Mouse (Mus musculus): Measurements from ENCODE around the gene Fam71d. TPM values are rescaled to one million over a fixed set of nuclear protein-coding genes. Genes with fewer than 3 reads are reported as not detected.

The Fam71d gene
- polyA plus RNA-seq, 1 experiment from 2014 or later = not detected

- Histone ChIP-seq H3K4me3 (ENCODE audit: low read depth, low read length) (peak within 1 kb of the TSS; percentile 87), H3K9me3 (ENCODE audit: control insufficient read depth, low read length) (no peaks in the 10 kb centered on the region), H3K9ac (ENCODE audit: low read length) (peak within 1 kb of the TSS; percentile 83), H3K4me1 (ENCODE audit: control insufficient read depth, insufficient read depth, low read length) (0 out of 2 replicates have a peak, but pooled peaks cover 2% of the 10 kb centered on the region), H3K36me3 (ENCODE audit: control insufficient read depth, insufficient read depth, low read length) (no peaks in the 10 kb centered on the region), H3K27me3 (ENCODE audit: control insufficient read depth, insufficient read depth, low read length) (no peaks in the 10 kb centered on the region), H3K27ac (ENCODE audit: low read depth, low read length) (peak within 1 kb of the TSS; percentile 88), H3K4me2 (ENCODE audit: low read depth) (peak within 1 kb of the TSS; percentile 95)
- DNase-seq (ENCODE audit: low spot score) = peak; percentile 99
- peak; percentile 99 for ATAC-seq (ENCODE audit: insufficient read depth, low FRiP score, low TSS enrichment)
- WGBS = under 1% methylated on average over 61 of the region's 98 CpGs
Measured at GRCm38 (mm10) chr12:78748557-78749377, 57.4 kb downstream of the Fam71d start, which contains the start of gene Mpp5. Gene Mpp5, plus strand, starts transcription at chr12:78748907.

- Histone ChIP-seq H3K36me3 (ENCODE audit: control insufficient read depth, insufficient read depth, low read length) (no peaks in the 10 kb centered on the region), H3K4me3 (ENCODE audit: low read depth, low read length) (peak overlapping the region; percentile 87), H3K27ac (ENCODE audit: low read depth, low read length) (peak overlapping the region; percentile 88), H3K4me1 (ENCODE audit: control insufficient read depth, insufficient read depth, low read length) (0 out of 2 replicates have a peak, but pooled peaks cover 2% of the 10 kb centered on the region), H3K27me3 (ENCODE audit: control insufficient read depth, insufficient read depth, low read length) (no peaks in the 10 kb centered on the region), H3K4me2 (ENCODE audit: low read depth) (peak overlapping the region; percentile 51), H3K9me3 (ENCODE audit: control insufficient read depth, low read length) (no peaks in the 10 kb centered on the region), H3K9ac (ENCODE audit: low read length) (peak overlapping the region; percentile 83)
- under 1% methylated on average over 25 of the region's 25 CpGs for WGBS
- ATAC-seq (ENCODE audit: insufficient read depth, low FRiP score, low TSS enrichment) = peak; percentile 49
- peak; percentile 72 for DNase-seq (ENCODE audit: low spot score)
Measured at GRCm38 (mm10) chr12:78749378-78749801, 58.1 kb downstream of the Fam71d start.

GRCm38 (mm10) chr12:78761979-78762378, 70.6 kb downstream of the Fam71d start:
- no peak for ATAC-seq (ENCODE audit: insufficient read depth, low FRiP score, low TSS enrichment)
- H3K27me3 ChIP-seq (ENCODE audit: control insufficient read depth, insufficient read depth, low read length) = no peaks in the 10 kb centered on the region
- H3K4me3 ChIP-seq (ENCODE audit: low read depth, low read length) = no peak overlapping the region
- no peak overlapping the region for H3K4me2 ChIP-seq (ENCODE audit: low read depth)
- H3K9ac ChIP-seq (ENCODE audit: low read length) = no peak overlapping the region
- no peak for DNase-seq (ENCODE audit: low spot score)
- H3K36me3 ChIP-seq (ENCODE audit: control insufficient read depth, insufficient read depth, low read length) = no peaks in the 10 kb centered on the region
- H3K27ac ChIP-seq (ENCODE audit: low read depth, low read length) = no peak overlapping the region
- H3K4me1 ChIP-seq (ENCODE audit: control insufficient read depth, insufficient read depth, low read length) = no peaks in the 10 kb centered on the region
- H3K9me3 ChIP-seq (ENCODE audit: control insufficient read depth, low read length) = no peaks in the 10 kb centered on the region

- WGBS = 87% methylated on average over 6 of the region's 6 CpGs
- no peak overlapping the region for H3K4me3 ChIP-seq (ENCODE audit: low read depth, low read length)
Measured at GRCm38 (mm10) chr12:78769031-78769713, 77.8 kb downstream of the Fam71d start.

GRCm38 (mm10) chr12:78773211-78773610, 81.9 kb downstream of the Fam71d start:
- 86% methylated on average over 2 of the region's 2 CpGs for WGBS
- no peak overlapping the region for H3K4me2 ChIP-seq (ENCODE audit: low read depth)
- no peak for DNase-seq (ENCODE audit: low spot score)
- no peaks in the 10 kb centered on the region for H3K4me1 ChIP-seq (ENCODE audit: control insufficient read depth, insufficient read depth, low read length)
- no peaks in the 10 kb centered on the region for H3K9me3 ChIP-seq (ENCODE audit: control insufficient read depth, low read length)
- no peak overlapping the region for H3K27ac ChIP-seq (ENCODE audit: low read depth, low read length)
- H3K27me3 ChIP-seq (ENCODE audit: control insufficient read depth, insufficient read depth, low read length) = no peaks in the 10 kb centered on the region
- ATAC-seq (ENCODE audit: insufficient read depth, low FRiP score, low TSS enrichment) = no peak
- no peak overlapping the region for H3K4me3 ChIP-seq (ENCODE audit: low read depth, low read length)
- no peak overlapping the region for H3K9ac ChIP-seq (ENCODE audit: low read length)
- H3K36me3 ChIP-seq (ENCODE audit: control insufficient read depth, insufficient read depth, low read length) = no peaks in the 10 kb centered on the region

More at GRCm38 (mm10) chr12:78769031-78769713, 77.8 kb downstream of the Fam71d start:
- no peaks in the 10 kb centered on the region for H3K27me3 ChIP-seq (ENCODE audit: control insufficient read depth, insufficient read depth, low read length)
- no peak overlapping the region for H3K9ac ChIP-seq (ENCODE audit: low read length)
- no peak overlapping the region for H3K4me2 ChIP-seq (ENCODE audit: low read depth)
- H3K4me1 ChIP-seq (ENCODE audit: control insufficient read depth, insufficient read depth, low read length) = no peaks in the 10 kb centered on the region
- H3K36me3 ChIP-seq (ENCODE audit: control insufficient read depth, insufficient read depth, low read length) = no peaks in the 10 kb centered on the region
- ATAC-seq (ENCODE audit: insufficient read depth, low FRiP score, low TSS enrichment) (no peak), DNase-seq (ENCODE audit: low spot score) (no peak)
- no peak overlapping the region for H3K27ac ChIP-seq (ENCODE audit: low read depth, low read length)
- no peaks in the 10 kb centered on the region for H3K9me3 ChIP-seq (ENCODE audit: control insufficient read depth, low read length)

- H3K9me3 ChIP-seq (ENCODE audit: control insufficient read depth, low read length) = no peaks in the 10 kb centered on the region
- H3K4me2 ChIP-seq (ENCODE audit: low read depth) = no peak overlapping the region
- no peak overlapping the region for H3K4me3 ChIP-seq (ENCODE audit: low read depth, low read length)
- 16% methylated on average over 2 of the region's 2 CpGs for WGBS
- H3K27me3 ChIP-seq (ENCODE audit: control insufficient read depth, insufficient read depth, low read length) = no peaks in the 10 kb centered on the region
- DNase-seq (ENCODE audit: low spot score) (peak; percentile 29), ATAC-seq (ENCODE audit: insufficient read depth, low FRiP score, low TSS enrichment) (peak; percentile 92)
- H3K27ac ChIP-seq (ENCODE audit: low read depth, low read length) = no peak overlapping the region
- H3K4me1 ChIP-seq (ENCODE audit: control insufficient read depth, insufficient read depth, low read length) = no peaks in the 10 kb centered on the region; the same call in 1 of the 2 replicates
- no peaks in the 10 kb centered on the region for H3K36me3 ChIP-seq (ENCODE audit: control insufficient read depth, insufficient read depth, low read length)
- no peak overlapping the region for H3K9ac ChIP-seq (ENCODE audit: low read length)
Measured at GRCm38 (mm10) chr12:78777916-78778315, 86.6 kb downstream of the Fam71d start.

- 64% methylated on average over 4 of the region's 4 CpGs for WGBS
- no peak for DNase-seq (ENCODE audit: low spot score)
- Histone ChIP-seq H3K27ac (ENCODE audit: low read depth, low read length) (no peak overlapping the region), H3K4me1 (ENCODE audit: control insufficient read depth, insufficient read depth, low read length) (no peaks in the 10 kb centered on the region; the same call in 1 of the 2 replicates), H3K36me3 (ENCODE audit: control insufficient read depth, insufficient read depth, low read length) (no peaks in the 10 kb centered on the region), H3K27me3 (ENCODE audit: control insufficient read depth, insufficient read depth, low read length) (no peaks in the 10 kb centered on the region), H3K4me2 (ENCODE audit: low read depth) (no peak overlapping the region), H3K9ac (ENCODE audit: low read length) (no peak overlapping the region), H3K4me3 (ENCODE audit: low read depth, low read length) (no peak overlapping the region), H3K9me3 (ENCODE audit: control insufficient read depth, low read length) (no peaks in the 10 kb centered on the region)
- 0 out of 2 replicates have a peak, but pooled peaks have one; percentile 5 for ATAC-seq (ENCODE audit: insufficient read depth, low FRiP score, low TSS enrichment)
Measured at GRCm38 (mm10) chr12:78778423-78779067, 87.2 kb downstream of the Fam71d start.
